Mouse (Mus musculus): Measurements from ENCODE around the gene Lhcgr.

Lhcgr gene

GRCm38 (mm10) chr17:88791440-88792152 lies at the start of gene Lhcgr:
TSS of gene Lhcgr (minus strand) at chr17:88791990.
- peak; percentile 40 for DNase-seq (ENCODE audit: low read depth, low spot score)

DNA sequence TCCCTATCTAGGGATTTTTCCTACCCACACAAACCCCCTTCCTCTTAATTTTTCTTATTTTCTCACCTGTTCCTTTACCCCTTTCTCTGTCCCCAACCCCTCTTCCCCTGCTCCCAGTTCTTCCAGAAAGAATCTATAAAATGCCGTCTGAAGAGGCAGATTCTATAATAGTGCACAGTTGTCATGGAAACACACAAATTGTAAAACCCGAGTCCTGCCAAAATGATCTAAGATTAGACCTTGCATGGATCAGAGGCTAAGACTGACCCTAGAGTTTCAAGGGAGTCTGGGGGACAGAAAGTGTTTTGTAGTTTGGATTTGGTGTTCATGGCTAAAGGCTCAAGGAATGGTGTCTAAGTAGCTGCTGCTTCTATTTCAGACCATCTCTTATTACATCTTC lies 25.8 kb upstream of the Lhcgr start:
- no peak for DNase-seq (ENCODE audit: low read depth, low spot score)

DNA sequence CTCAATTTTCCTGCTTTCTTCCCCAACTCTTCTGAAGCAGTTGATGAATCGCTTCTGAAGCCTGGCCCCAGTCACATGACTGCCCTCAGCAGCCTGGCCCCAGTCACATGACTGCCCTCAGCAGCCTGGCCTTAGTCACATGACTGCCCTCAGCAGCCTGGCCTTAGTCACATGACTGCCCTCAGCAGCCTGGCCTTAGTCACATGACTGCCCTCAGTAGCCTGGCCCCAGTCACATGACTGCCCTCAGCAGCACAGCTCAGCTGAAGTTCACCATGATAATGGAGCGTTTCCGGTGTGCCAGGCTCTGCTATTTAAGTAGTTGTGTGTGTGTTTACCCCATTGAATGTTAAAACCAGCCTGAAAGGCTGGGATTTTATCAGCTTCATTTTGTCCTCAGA lies 21.2 kb upstream of the Lhcgr start:
- peak; percentile 74 for DNase-seq (ENCODE audit: low read depth, low spot score)

DNA sequence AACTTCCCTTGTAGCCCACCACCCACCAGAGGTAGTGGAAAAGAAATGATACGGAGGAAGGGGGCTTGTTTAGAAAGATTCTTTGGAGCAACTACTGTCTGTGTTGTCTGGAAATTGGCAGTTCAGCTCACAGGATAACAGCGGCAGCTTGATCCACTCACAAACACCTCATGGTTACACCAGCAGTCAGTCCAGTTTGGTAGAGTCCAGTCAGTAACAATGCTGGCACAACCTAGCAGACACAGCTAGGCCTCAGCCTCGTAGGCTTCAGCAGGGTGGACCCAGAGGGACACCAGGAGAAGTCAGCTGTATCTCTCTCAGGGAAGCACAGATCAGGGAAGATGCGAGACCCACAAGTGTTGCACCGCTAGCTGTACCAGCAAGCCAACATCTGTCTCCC lies 19.0 kb upstream of the Lhcgr start:
- no peak for DNase-seq (ENCODE audit: low read depth, low spot score)

GRCm38 (mm10) chr17:88806421-88806820 lies 14.6 kb upstream of the Lhcgr start:
- no peak for DNase-seq (ENCODE audit: low read depth, low spot score)

- DNase-seq (ENCODE audit: low read depth, low spot score), result no peak
These were observed 11.7 kb upstream of the Lhcgr start for GRCm38 (mm10) chr17:88803441-88803840.

DNA sequence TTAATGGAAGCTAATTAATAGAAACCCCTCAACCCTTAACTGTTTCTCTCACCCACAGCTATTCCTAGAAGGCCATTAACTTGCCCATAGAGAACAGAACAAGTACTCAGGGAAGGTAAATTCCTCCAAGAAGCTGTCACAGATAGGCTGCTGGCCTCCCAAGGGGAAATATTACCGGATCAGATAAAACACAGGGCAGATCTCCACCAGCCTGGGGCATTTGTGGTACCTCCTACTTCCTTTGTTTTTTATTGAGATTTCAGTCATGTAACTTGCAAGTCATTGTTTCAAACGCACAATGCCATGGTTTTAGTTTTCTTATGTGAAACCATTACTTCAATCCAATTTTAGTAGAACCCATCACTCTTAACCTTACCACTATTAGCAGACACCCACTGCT lies 1.1 kb downstream of the Lhcgr start:
- DNase-seq (ENCODE audit: low read depth, low spot score), result no peak

DNA sequence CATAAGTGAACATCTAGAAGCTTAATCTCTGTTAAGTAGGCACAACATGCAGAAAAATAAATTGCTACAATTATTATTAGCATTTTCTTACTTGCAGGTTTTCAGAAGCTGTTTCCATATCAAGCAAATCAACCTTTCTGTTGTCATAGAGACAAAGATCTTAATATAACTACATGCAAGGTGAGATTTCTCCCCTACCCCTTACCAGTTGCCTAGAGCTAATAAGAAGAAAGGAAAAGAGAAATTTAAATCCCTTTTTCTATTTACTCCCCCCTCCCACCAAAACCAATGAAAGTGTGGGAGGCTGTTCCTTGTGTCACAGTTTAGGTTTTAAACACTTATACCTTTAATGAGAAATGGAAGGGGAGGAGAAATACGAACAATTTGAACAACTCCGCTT lies 3.4 kb downstream of the Lhcgr start:
- DNase-seq (ENCODE audit: low read depth, low spot score), result no peak

GRCm38 (mm10) chr17:88786881-88787280 lies 4.9 kb downstream of the Lhcgr start:
- DNase-seq (ENCODE audit: low read depth, low spot score), result no peak

DNA sequence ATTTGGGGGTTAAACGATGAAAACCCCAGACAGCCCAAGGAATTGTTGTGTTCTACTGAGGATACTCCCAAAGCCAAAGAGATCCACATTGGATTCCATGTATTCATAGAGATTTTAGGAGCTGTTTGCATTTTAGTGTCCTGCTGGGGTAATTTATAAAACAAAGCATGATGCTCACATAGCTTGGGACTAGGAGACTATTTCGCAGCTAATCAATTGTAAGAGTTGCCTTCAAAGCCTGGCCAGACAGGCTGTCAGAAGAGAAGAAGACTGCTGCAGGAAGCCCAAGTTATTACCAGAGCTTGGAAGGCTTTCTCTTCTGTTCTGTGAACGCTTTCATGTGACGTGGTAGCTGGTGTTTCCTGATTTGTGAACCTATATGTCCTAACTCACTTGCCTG lies 5.4 kb downstream of the Lhcgr start:
- DNase-seq (ENCODE audit: low read depth, low spot score), result no peak

DNA sequence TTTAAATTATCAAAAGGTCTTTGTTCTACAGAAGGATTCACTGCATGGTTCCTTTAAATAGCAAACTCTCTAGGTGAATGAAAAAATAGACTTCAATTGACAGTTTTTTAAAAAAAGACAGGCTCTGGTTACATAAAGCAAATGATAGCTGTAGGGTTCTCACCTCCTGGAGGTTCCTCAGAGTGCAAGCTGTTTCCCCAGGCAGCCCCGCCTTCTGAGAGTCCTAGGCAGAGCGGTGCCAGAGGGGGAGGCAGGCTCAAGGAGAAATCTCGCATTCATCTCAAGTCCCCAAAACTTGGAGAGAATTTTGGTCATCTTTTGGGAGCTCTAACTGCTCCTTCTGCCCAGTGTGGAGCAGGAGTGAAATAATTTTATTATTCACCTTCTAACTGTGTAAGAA lies 12.6 kb downstream of the Lhcgr start:
- no peak for DNase-seq (ENCODE audit: low read depth, low spot score)

GRCm38 (mm10) chr17:88774103-88774526 lies 17.7 kb downstream of the Lhcgr start:
- DNase-seq (ENCODE audit: low read depth, low spot score), result no peak

GRCm38 (mm10) chr17:88770081-88770480 lies 21.7 kb downstream of the Lhcgr start:
- no peak for DNase-seq (ENCODE audit: low read depth, low spot score)

GRCm38 (mm10) chr17:88769283-88769859 lies 22.4 kb downstream of the Lhcgr start:
- DNase-seq (ENCODE audit: low read depth, low spot score), result no peak

GRCm38 (mm10) chr17:88766857-88767256 lies 24.9 kb downstream of the Lhcgr start:
- DNase-seq (ENCODE audit: low read depth, low spot score), result no peak

GRCm38 (mm10) chr17:88764136-88764485 lies 27.7 kb downstream of the Lhcgr start:
- DNase-seq (ENCODE audit: low read depth, low spot score), result peak; percentile 49

- no peak for DNase-seq (ENCODE audit: low read depth, low spot score)
These were observed 28.2 kb downstream of the Lhcgr start for GRCm38 (mm10) chr17:88763396-88764135.

GRCm38 (mm10) chr17:88758003-88758437 lies 33.8 kb downstream of the Lhcgr start:
- no peak for DNase-seq (ENCODE audit: low read depth, low spot score)

DNA sequence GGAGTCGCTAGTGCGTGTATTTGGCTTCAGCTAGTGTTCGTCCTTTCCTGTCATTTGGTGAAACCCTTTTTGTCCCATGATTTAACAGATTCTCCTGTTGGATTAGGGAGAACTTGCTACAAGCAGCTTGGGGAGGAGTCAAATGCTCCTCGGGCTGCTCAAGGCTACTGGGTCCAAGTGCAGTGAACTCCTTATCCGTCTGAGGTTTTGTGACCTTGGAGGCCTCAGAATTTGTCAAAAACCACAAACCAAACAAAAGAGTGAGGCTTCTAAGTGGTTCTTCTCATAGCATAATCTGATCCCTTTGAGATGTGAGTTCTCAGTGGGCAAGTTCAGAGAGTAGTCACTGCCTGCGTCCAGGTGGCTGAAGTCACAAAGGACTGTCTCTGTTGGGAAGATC lies 36.0 kb downstream of the Lhcgr start:
- no peak for DNase-seq (ENCODE audit: low read depth, low spot score)

GRCm38 (mm10) chr17:88753472-88753857 lies 38.3 kb downstream of the Lhcgr start:
- no peak for DNase-seq (ENCODE audit: low read depth, low spot score)

DNA sequence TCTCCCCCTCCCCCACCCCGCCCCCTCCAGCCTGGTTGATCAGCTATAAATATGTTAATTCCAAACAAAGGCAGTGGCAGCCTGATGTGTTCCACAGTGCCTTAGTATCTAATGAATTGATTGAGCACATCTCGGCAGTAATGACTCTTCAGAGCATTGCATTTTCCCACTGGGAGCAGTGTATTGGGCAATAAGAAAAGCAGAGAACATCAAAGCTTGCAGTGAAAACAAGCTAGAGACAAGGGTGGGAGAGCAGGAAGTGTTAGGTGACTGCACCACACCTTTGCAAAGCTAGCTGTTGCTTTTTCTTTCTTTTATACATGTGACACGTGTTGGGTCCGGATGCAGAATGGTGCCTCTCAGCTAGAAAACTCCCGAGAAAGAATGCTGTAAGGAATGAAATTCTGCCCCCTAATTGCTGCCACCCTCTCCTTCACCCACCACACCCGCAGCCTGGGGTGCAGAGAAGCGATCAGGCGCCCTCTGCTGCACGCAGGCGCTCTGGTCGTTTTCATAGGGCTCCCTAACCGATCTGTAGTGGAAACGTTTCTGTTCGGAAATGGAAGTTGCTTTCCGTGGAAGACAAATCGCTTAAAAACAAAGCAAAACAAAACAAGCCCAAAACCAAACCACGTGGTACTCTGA lies 38.8 kb downstream of the Lhcgr start:
- DNase-seq (ENCODE audit: low read depth, low spot score), result peak; percentile 69

DNA sequence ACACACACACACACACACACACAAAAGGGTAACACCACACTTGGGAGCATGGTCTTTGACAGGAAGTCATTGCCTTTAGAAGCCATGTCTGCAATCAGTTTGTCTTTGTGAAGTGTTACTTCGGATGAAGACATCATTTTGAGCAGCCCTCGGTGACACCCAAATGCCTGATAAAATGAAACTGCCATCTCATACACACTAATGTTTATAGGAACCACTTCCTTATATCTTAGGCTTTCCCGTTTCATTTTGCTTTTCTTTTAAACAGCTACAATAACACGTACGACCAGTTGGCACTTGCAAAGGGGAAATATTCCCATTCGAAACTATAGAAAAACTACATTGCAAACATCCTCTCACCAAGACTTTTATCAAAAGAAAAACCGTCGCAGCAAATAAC lies 42.1 kb downstream of the Lhcgr start:
- no peak for DNase-seq (ENCODE audit: low read depth, low spot score)
